Mouse (Mus musculus) mature B cell (primary cell): Measurements from ENCODE around the gene Prr11.
"Not testable (repeated sequence)": the region's sequence is repeated elsewhere in the genome, so short reads cannot be mapped to it uniquely, and the experiment has no call there.

ENCODE experiments used
- in situ Hi-C: fragments of 300-500 bp; cut with MboI; formaldehyde crosslinking; loops from 2 replicates; pipeline ENCODE4 v1.14.3; 2019

Gene Prr11

DNA sequence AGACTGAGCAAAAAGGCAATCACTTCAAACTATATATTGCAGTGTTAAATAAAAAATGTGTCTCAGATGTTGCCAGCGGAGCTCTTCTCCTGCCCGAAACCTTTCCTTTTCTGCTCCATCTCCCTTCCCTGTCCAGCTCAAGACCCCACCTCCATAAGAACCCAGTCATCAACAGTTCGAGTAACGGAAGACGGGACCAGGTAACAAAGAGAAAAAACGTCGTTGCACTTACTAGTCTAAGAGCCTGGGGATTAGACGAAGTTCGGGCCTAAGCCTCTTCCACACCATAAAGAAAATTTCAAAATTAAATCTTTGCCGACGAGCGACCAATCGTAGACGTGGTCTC lies at the start of gene Prr11:
Gene Prr11 (minus strand): TSS at position 300 of the 346 bp plus-strand sequence.
- in situ Hi-C loops: no loop called here

DNA sequence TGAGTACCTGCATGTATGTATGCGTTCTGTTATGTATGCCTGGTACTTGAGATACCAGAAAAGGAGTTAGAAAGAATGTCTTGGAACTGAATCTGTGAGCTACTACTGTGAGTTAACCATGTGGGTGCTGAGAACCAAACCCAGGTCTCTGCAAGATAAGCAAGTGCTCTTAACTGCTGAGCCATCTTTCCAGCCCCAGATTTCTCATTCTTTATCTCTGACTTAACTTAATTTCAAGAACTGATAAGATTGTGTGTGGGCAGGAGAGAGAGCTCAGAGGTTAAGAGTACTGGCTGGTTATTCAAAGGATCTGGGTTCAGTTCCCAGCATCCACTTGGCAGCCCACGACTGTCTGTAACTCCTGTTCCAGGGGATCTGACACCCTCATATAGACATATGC lies 49.5 kb upstream of the Prr11 start:
- in situ Hi-C loops: no loop called here

GRCm38 (mm10) chr11:87136233-87136632 lies 27.7 kb upstream of the Prr11 start:
- in situ Hi-C loops: no loop called here

DNA sequence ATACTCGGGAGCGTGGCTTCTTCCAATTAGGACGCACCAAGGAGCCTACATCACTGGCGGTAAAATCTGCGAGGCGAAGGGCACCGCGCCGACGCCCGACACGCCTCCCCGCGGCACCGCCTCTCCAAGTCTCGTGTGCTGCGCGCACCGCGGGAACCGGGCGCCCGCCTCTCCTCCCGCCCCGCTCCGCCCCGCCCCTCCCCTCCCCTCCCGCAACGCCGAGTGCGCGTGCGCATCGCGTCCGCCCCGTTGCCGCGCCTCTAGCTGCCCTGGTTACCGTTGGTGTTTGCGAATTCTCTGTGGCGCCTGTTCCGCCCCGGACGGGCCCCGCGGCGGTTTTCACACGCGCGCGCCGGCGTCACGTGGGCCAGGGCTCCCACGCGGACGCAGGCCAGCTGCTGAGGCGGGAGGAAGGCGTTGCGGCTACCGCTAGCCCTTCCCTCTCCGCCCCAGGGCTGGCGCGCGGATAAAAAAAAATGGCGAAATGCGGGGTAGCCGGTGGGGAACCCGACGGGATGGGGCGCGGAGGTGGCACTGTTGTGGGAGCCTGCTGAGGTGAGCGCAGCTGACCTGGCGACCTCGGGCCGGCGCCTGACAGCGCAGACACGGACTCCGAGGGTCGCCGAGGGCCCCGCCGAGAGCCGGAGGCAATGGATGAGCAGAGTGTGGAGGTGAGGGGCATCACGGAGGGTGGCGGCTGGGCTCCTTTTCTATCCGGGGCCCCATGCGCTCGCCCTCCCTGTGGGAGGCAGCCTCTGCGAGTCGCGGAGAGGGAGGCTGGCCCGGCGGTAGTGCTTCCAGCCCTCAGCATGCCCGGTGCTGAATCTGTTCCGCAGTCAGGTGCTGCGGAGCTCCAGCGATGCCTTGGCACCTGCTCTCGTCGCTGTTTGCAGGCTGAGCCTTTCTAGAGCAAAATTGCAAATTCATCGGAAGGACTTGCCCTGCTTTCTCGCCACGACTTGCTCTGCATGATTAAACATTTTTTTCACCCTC lies 18.6 kb upstream of the Prr11 start, which contains the start of gene Trim37:
Gene Trim37 (plus strand): TSS at position 254 of the 993 bp plus-strand sequence.
- in situ Hi-C loops: no loop called here

- in situ Hi-C loops: no loop called here
Observed at GRCm38 (mm10) chr11:87126281-87126823, 17.8 kb upstream of the Prr11 start.

DNA sequence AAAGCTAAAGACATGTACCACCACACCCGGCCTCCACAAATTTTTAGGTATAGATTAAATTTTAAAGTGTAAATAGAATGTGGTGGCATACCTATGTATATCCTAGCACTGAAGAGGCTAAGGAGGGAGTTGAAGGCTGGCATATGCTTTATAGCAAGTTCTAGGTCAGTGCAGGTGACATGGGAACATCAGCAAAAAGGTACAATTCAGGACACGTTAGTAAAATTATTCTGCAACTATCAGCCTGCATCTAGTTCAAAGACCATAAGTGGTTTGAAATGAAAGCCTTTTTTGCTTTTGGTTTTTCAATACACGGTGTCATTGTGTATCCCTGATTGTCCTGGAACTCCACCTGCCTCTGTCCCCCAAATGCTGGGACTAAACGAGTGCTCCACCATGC lies 17.1 kb upstream of the Prr11 start:
- in situ Hi-C loops: no loop called here

DNA sequence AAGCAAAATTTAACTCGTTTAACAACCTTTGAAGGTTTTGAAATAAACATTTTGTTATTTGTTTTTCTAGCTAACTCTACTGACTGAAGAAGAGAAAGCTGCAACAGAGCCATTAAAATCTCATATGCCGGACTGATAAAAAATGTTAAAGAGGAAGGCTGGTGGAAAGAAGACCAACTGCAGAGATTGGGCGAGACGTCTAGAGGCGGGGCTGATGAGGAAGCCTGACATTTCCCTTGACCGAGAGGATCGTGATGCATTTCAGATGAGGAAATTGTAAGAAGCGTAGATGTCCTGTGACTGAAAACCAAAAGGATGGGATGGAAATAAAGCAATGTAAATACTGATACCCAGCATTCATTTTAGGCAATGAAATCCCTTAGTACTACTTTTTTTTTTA lies 13.4 kb upstream of the Prr11 start:
- in situ Hi-C loops: no loop called here

GRCm38 (mm10) chr11:87110172-87110909 lies 1.8 kb upstream of the Prr11 start:
- in situ Hi-C loops: no loop called here

DNA sequence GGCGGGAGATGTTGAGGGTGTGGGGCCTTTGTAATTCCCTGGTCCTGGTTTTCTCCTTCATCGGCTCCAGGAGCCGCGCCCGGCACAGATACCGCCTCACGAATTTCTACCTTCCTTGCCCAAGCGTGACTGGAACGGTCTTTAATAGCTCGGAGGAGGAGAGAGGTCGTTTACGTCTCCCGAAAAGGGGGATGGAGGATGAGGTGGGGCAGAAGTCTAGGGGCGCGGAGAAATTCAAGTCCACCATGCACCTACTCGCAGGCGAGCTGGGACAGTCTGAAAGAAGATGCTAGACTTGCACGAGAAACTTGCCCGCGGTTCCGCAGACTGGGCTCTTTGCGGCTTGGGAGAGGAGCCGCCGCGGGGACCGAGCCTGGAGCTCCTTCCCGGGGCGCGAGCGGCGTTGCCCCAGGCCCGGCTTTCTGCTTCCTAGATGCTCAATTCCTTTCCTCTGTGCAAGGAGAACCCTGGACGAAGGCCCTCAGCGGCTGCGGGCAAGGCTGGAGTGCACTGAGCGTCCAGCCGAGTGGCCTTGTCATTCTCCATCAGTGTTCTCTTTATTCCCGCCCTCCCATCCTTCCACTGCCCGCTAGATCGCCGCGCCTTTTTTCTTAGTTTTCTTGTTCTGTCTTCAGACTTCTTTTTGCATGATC lies 1.1 kb upstream of the Prr11 start:
- in situ Hi-C loops: no loop called here

DNA sequence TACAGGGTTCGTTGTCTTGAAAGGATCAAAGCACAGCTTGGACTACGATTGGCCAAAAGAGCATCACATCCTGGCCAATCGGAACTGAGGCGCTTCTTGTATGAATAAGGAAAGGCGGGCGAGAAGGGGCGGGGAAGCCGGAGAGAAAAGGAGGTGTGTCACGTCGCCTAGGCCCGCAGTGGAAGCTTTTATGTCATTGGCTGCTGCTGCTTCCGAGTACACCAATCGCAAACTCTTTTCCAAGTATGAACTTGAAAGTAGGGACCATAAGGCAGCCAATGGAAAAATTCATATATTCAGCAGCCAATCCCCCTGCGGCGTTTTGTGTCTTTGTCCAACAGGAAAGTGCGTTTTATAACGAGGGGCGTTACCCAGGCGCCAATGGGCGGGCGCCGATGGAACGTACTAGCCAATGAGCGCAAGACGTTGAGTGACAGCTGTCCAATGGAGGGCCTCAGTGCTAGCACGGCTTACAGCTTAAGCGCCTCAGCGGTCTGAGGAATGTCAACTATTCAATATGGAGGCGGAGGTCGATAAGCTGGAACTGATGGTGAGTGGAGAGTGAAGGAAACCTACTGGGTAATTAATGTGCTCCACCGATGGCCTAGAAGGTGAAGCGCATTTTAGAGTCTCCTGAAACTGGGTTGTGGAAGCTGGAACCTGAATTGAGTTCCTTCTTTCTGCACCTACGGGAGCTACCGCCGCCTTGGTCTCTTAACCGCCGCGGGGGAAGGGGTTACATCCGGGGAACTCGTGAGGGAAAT lies 429 bp upstream of the Prr11 start, which contains the start of gene Ska2:
Gene Ska2 (plus strand): TSS at position 480 of the 764 bp plus-strand sequence.
- in situ Hi-C loops: no loop called here

GRCm38 (mm10) chr11:87087142-87087541 lies 21.4 kb downstream of the Prr11 start:
- in situ Hi-C loops: no loop called here

DNA sequence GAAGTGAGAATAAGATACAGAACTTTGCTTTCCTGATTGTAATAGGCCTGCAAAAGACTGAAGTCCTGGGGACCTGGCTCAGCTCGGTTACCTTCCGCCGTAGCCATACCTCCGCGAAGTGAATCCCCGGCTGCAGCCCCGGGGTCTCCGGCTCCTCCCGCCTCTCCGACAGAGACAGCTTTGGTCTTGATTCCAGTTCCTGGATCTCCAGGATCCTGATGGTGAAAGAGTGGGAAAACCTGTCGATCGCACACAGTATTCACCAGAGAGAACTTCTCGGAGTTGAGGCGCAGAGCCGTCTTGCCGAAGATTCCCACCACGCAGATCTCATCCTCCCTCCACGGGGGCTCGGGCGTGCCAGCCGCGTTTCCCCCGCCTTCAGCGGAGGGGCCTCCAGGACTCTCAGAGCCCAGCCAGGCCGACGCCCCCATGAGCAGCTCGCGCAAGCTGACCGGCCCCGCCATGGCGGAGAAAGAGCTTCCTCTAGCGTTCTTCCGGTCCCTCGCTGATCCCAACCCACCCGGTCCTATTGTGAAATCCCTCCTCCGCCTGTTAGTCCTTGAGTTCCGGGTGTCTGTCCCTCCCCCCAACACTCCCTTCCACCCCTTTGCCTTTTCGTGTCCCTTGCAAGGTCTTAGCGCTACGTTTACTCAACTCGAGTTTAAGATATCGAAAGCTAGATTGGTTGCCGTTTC lies 22.1 kb downstream of the Prr11 start, which contains the start of gene Smg8:
Gene Smg8 (minus strand): TSS at position 485 of the 695 bp plus-strand sequence.
- in situ Hi-C loops: no loop called here

GRCm38 (mm10) chr11:87085461-87085860 lies 23.0 kb downstream of the Prr11 start:
- in situ Hi-C loops: no loop called here

- in situ Hi-C loops: no loop called here
Observed at GRCm38 (mm10) chr11:87083712-87084111, 24.8 kb downstream of the Prr11 start.

GRCm38 (mm10) chr11:87073866-87074440 lies 34.6 kb downstream of the Prr11 start, which contains the start of gene Gdpd1:
Gene Gdpd1, minus strand, starts transcription at chr11:87074062.
- in situ Hi-C loops: no loop called here

- in situ Hi-C loops: no loop called here
Observed at GRCm38 (mm10) chr11:87073343-87073865, 35.1 kb downstream of the Prr11 start.

DNA sequence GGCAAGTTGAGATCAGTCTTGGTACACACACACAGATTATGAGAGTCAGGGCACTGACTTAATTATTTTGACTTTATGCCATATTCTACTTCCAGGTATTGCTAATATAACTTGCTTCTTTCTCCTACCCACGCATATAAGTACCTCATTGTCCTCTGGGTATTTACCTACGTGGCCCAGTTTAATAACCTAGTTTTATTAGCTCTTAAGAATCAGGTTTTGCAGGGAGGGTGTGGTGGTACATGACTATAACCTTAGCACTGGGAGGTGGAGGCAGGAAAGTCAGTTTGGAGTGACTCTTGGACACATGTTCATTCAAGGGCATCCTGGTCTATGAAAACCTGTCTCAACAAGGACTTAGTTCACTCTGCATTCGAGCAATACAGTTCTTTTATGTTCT lies 46.4 kb downstream of the Prr11 start:
- in situ Hi-C loops: no loop called here

GRCm38 (mm10) chr11:87060410-87060809 lies 48.1 kb downstream of the Prr11 start:
- in situ Hi-C loops: no loop called here

- in situ Hi-C loops: no loop called here
Observed at GRCm38 (mm10) chr11:87056286-87056685, 52.2 kb downstream of the Prr11 start.

DNA sequence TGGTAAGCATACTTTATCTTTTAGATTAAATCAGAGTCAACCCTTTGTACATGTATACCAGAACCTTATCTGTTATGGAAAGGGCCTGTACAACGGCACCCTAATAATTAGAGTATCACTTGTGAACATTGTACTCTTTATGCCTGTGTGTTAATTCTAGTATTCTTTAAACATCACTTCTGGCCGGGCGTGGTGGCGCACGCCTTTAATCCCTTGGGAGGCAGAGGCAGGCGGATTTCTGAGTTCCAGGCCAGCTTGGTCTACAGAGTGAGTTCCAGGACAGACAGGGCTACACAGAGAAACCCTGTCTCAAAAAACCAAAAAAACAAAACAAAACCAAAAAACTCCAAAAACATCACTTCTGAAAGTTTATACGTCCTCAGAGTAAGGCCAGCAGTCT lies 59.6 kb downstream of the Prr11 start:
- in situ Hi-C loops: not testable (repeated sequence)
